Mouse (Mus musculus) bone marrow macrophage, adult 2 months (primary cell): ENCODE data around the gene Cryba4.

ENCODE experiments used
- CTCF ChIP-seq: IDR thresholded peaks from 2 replicates; pipeline ENCODE4 v1.5.1; 2012; ENCODE audit warnings: low read depth, mild to moderate bottlenecking, low read length, moderate library complexity
- POLR2A ChIP-seq: IDR thresholded peaks from 2 replicates; pipeline ENCODE4 v1.6.1; 2012; ENCODE audit warnings: mild to moderate bottlenecking, low read depth, low read length, borderline replicate concordance

DNA sequence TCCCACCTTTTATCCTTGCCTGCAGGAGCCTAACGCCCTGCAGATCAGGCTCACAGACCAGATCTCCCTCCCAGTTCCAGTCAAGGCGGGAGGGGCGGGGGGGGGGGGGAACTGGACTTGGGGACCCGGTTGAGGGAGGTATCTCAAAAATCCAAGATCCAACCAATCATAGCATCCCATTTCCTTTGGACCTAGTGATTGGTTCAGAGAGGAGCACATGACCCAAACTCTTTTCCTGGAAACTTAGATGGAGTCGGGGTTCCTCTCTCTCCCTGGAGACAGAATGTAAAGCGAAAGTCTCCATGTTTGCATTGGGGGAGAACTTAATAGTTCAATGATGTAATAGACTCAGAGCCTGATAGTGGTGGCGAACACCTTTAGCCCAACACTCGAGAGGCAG, 4.9 kb downstream of the Cryba4 start:
- TF ChIP-seq CTCF (no peak), POLR2A (no peak)
